Mouse (Mus musculus) megakaryocyte, embryonic 14.5 days (primary cell): Measurements from ENCODE around the gene Mknk2.

ENCODE experiments used
- FLI1 ChIP-seq: IDR thresholded peaks from 2 replicates; pipeline ENCODE4 v1.6.1; 2012; ENCODE audit warnings: low read length, inconsistent platforms, mixed read lengths
- GATA1 ChIP-seq: IDR thresholded peaks from 3 replicates; pipeline ENCODE4 v1.6.1; 2012; ENCODE audit warnings: mixed read lengths, low read length, inconsistent platforms, borderline replicate concordance

- TF ChIP-seq FLI1 (no peak), GATA1 (no peak)
Measured at GRCm38 (mm10) chr10:80618181-80618580, 59.7 kb downstream of the Mknk2 start.
